Mouse (Mus musculus) kidney, adult 2 months (tissue): ENCODE data around the gene Pet100.

Experiments
- CTCF ChIP-seq: fragments of 200-500 bp; conservative IDR thresholded peaks from 2 replicates; pipeline ENCODE4 v1.5.1; 2011; ENCODE audit warnings: low read depth, mild to moderate bottlenecking, control low read depth, low read length, moderate library complexity, mixed read lengths; ENCODE audit not compliant: insufficient read depth, insufficient read length
- POLR2A ChIP-seq: fragments of 200-500 bp; IDR thresholded peaks from one replicate; pipeline ENCODE4 v1.6.1; 2011; ENCODE audit warnings: low read depth, low read length, control low read depth

DNA sequence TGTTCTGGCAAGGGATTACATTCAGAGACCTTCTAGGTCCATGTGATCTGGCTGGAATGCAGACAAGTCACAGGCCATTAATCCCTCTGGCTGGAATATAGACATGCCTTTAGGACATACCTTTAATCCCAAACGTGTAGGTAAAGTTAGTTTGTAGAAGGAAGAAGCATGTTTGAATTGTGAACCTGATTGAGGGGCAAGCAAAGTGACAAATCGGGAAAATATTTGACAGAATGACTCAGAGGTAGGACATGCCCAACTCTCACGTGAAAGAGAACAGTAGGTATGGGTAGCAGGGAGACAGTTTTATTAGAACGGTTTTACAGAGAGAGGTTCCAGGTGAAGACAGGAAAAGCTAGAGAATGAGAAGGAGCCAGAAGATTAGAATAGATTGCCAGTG is 26.2 kb downstream of the Pet100 start:
- TF ChIP-seq POLR2A (no peak), CTCF (no peak)
